Mouse (Mus musculus) left cerebral cortex, adult 18-20 months (tissue): ENCODE data around the gene Pbx3. TPM values are rescaled to one million over a fixed set of nuclear protein-coding genes. Genes with fewer than 3 reads are reported as not detected.

Source experiments
- DNase-seq, 2 experiments: peaks; one replicate each; pipeline ENCODE4 v3.0.0; 2021 to 2022; ENCODE audit warnings: low spot score in 2 of 2, mixed read lengths in 1 of 2
- long read RNA-seq, 2 experiments: library from polyadenylated mRNA; stranded (forward); transcript quantifications; one replicate each; pipeline ENCODE4 v2.0.0; 2021
- total RNA-seq, 2 experiments: library from RNA; stranded (reverse); gene quantifications; 2 replicates each; pipeline ENCODE4 v1.2.3; 2021

Pbx3 gene
- total RNA-seq = 10 to 100 TPM; 15.7 to 18.2 TPM
- long read RNA-seq, experiment 1, transcript Pbx3-201 (9 exons, 2,587 nt) = major isoform, 5 of 9 reads
- long read RNA-seq, experiment 1, partial matches to known transcripts = 1 of 9 reads
- long read RNA-seq, experiment 1, other reads (novel, unspliced or antisense) = 2 of 9 reads
- long read RNA-seq, experiment 2, partial matches to known transcripts = 1 of 5 reads
- long read RNA-seq, experiment 2, other reads (novel, unspliced or antisense) = 1 of 5 reads

- DNase-seq = peak; percentile 85 to 87
Observed at GRCm38 (mm10) chr2:34372305-34373301, at the start of gene Pbx3. TSS of gene Pbx3 (minus strand) at chr2:34373142.

GRCm38 (mm10) chr2:34420256-34420655, 47.3 kb upstream of the Pbx3 start:
- DNase-seq = no peak

- DNase-seq = no peak
Observed at GRCm38 (mm10) chr2:34409741-34410340, 36.9 kb upstream of the Pbx3 start.

- DNase-seq = no peak
Observed at GRCm38 (mm10) chr2:34408341-34408740, 35.4 kb upstream of the Pbx3 start.

- DNase-seq = no peak
Observed at GRCm38 (mm10) chr2:34407596-34407995, 34.7 kb upstream of the Pbx3 start.

GRCm38 (mm10) chr2:34406601-34407464, 33.9 kb upstream of the Pbx3 start, which contains the start of gene Mapkap1:
TSS of gene Mapkap1 (plus strand) at chr2:34406771.
- DNase-seq = peak; percentile 97 to 98

GRCm38 (mm10) chr2:34399535-34399934, 26.6 kb upstream of the Pbx3 start:
- no peak for DNase-seq

GRCm38 (mm10) chr2:34378930-34379329, 6.0 kb upstream of the Pbx3 start:
- no peak for DNase-seq

- DNase-seq = no peak
Observed at GRCm38 (mm10) chr2:34374349-34374748, 1.4 kb upstream of the Pbx3 start.

GRCm38 (mm10) chr2:34373886-34374285, 944 bp upstream of the Pbx3 start:
- DNase-seq = no peak

- DNase-seq = peak; percentile 7 to 17
Observed at GRCm38 (mm10) chr2:34371441-34372304, 1.3 kb downstream of the Pbx3 start.

- peak; percentile 4 to 7 for DNase-seq
Observed at GRCm38 (mm10) chr2:34370725-34371440, 2.1 kb downstream of the Pbx3 start.

- DNase-seq = no peak
Observed at GRCm38 (mm10) chr2:34370349-34370724, 2.6 kb downstream of the Pbx3 start.

GRCm38 (mm10) chr2:34368396-34368795, 4.5 kb downstream of the Pbx3 start:
- no peak for DNase-seq

- DNase-seq = no peak
Observed at GRCm38 (mm10) chr2:34367024-34367423, 5.9 kb downstream of the Pbx3 start.

GRCm38 (mm10) chr2:34363678-34364077, 9.3 kb downstream of the Pbx3 start:
- no peak for DNase-seq

GRCm38 (mm10) chr2:34355801-34356211, 17.1 kb downstream of the Pbx3 start:
- DNase-seq = no peak

- DNase-seq = no peak
Observed at GRCm38 (mm10) chr2:34352006-34352405, 20.9 kb downstream of the Pbx3 start.

GRCm38 (mm10) chr2:34347096-34347495, 25.8 kb downstream of the Pbx3 start:
- DNase-seq = no peak
